Mouse (Mus musculus) adrenal gland (tissue): ENCODE data around the gene Aplnr.

Experiments
- intact Hi-C: fragments of 180-260 bp; cut with DNase I; formaldehyde crosslinking; loops from one replicate; pipeline ENCODE4 v1.15.1; 2025
- long read RNA-seq, 2 experiments: library from polyadenylated mRNA; unstranded; transcript quantifications; one replicate each; pipeline ENCODE4 v2.0.0; 2020; ENCODE audit warnings: borderline replicate concordance in 1 of 2; ENCODE audit not compliant: insufficient replicate concordance in 1 of 2

Aplnr gene
- long read RNA-seq, experiment 1, partial matches to known transcripts: 0 of 1 reads
- long read RNA-seq, experiment 1, other reads (novel, unspliced or antisense): 0 of 1 reads
- long read RNA-seq, experiment 2, partial matches to known transcripts: 0 of 1 reads
- long read RNA-seq, experiment 2, other reads (novel, unspliced or antisense): 0 of 1 reads

- intact Hi-C loops: no loop called here
Measured at GRCm38 (mm10) chr2:85136089-85136488, at the start of gene Aplnr. Gene Aplnr, plus strand, starts transcription at chr2:85136225.

GRCm38 (mm10) chr2:85088716-85089646 is 47.0 kb upstream of the Aplnr start:
- intact Hi-C loops: no loop called here

- intact Hi-C loops: no loop called here
Measured at GRCm38 (mm10) chr2:85091325-85091724, 44.7 kb upstream of the Aplnr start.

GRCm38 (mm10) chr2:85093376-85093775 is 42.6 kb upstream of the Aplnr start:
- intact Hi-C loops: no loop called here

- intact Hi-C loops: no loop called here
Measured at GRCm38 (mm10) chr2:85095906-85096305, 40.1 kb upstream of the Aplnr start.

GRCm38 (mm10) chr2:85098014-85098413 is 38.0 kb upstream of the Aplnr start:
- intact Hi-C loops: no loop called here

GRCm38 (mm10) chr2:85098824-85099511 is 37.1 kb upstream of the Aplnr start:
- intact Hi-C loops: no loop called here

- intact Hi-C loops: no loop called here
Measured at GRCm38 (mm10) chr2:85103201-85103600, 32.8 kb upstream of the Aplnr start.

GRCm38 (mm10) chr2:85105426-85106013 is 30.5 kb upstream of the Aplnr start:
- intact Hi-C loops: no loop called here

GRCm38 (mm10) chr2:85106068-85106790 is 29.8 kb upstream of the Aplnr start:
- intact Hi-C loops: no loop called here

- intact Hi-C loops: no loop called here
Measured at GRCm38 (mm10) chr2:85106941-85107340, 29.1 kb upstream of the Aplnr start.

GRCm38 (mm10) chr2:85110288-85110875 is 25.6 kb upstream of the Aplnr start:
- intact Hi-C loops: no loop called here

GRCm38 (mm10) chr2:85123187-85123868 is 12.7 kb upstream of the Aplnr start:
- intact Hi-C loops: loop anchor here (1.0 to 10.0 kb wide), 3 partner anchors 438 to 1341 kb away; no protein-coding TSS in a partner anchor

GRCm38 (mm10) chr2:85123869-85124535 is 12.0 kb upstream of the Aplnr start:
- intact Hi-C loops: loop anchor here (1.0 to 10.0 kb wide), 5 partner anchors 122 to 1341 kb away; no protein-coding TSS in a partner anchor

GRCm38 (mm10) chr2:85129496-85129971 is 6.5 kb upstream of the Aplnr start:
- intact Hi-C loops: loop anchor here (10.0 kb wide), 1 partner anchor 595 kb away; no protein-coding TSS in a partner anchor

- intact Hi-C loops: no loop called here
Measured at GRCm38 (mm10) chr2:85131226-85131625, 4.8 kb upstream of the Aplnr start.

GRCm38 (mm10) chr2:85131724-85132123 is 4.3 kb upstream of the Aplnr start:
- intact Hi-C loops: no loop called here

- intact Hi-C loops: no loop called here
Measured at GRCm38 (mm10) chr2:85132204-85132603, 3.8 kb upstream of the Aplnr start.

GRCm38 (mm10) chr2:85135099-85135498 is 926 bp upstream of the Aplnr start:
- intact Hi-C loops: no loop called here
